Mouse (Mus musculus): Measurements from ENCODE around the gene Slc41a1. TPM values are rescaled to one million over a fixed set of nuclear protein-coding genes. Genes with fewer than 3 reads are reported as not detected.

Gene Slc41a1
- polyA plus RNA-seq, 1 experiment from 2014 or later: 11.2 TPM

DNA sequence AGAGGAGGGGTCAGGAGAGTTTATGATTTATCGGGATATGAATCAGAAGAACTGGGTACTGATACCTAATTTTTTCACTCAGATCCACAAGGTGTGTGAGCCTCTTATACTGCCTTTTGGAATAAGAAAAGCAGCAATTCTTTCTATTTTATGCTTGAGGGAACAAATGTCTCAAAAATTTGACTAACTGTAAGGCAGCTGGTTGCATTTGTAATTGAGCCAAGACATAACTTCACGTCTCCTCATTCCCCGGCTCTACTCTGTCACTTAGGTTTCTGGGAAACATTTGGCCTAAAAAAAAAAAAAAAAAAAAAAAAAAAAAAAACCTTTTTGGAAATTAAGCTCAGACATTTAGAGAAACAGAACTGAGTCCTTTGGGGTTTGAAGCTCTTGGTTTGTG is 59.3 kb downstream of the Slc41a1 start:
- H3K4me2 ChIP-seq (replicated peaks; ENCODE audit: low read depth, low read length): no peak overlapping the region
- no peak for ATAC-seq (ENCODE audit: low FRiP score, low TSS enrichment)
- H3K27me3 ChIP-seq (ENCODE audit: control insufficient read depth, insufficient read depth, low read length): no peaks in the 10 kb centered on the region
- WGBS: 63% methylated on average over 3 of the region's 3 CpGs
- H3K9ac ChIP-seq (ENCODE audit: low read depth, low read length): no peak overlapping the region
- no peaks in the 10 kb centered on the region for H3K36me3 ChIP-seq (ENCODE audit: control insufficient read depth, insufficient read depth, low read length)
- H3K27ac ChIP-seq (ENCODE audit: low read depth, low read length): no peak overlapping the region
- H3K4me1 ChIP-seq (ENCODE audit: control insufficient read depth, insufficient read depth, low read length): no peaks in the 10 kb centered on the region
- H3K9me3 ChIP-seq (ENCODE audit: control insufficient read depth, low read length): no peaks in the 10 kb centered on the region
- no peak overlapping the region for H3K4me3 ChIP-seq (ENCODE audit: low read length)

- H3K4me2 ChIP-seq (replicated peaks; ENCODE audit: low read depth, low read length): no peak overlapping the region
- no peak for ATAC-seq (ENCODE audit: low FRiP score, low TSS enrichment)
- WGBS: 50% methylated on average over 6 of the region's 6 CpGs
- no peak overlapping the region for H3K27ac ChIP-seq (ENCODE audit: low read depth, low read length)
- H3K4me3 ChIP-seq (ENCODE audit: low read length): no peak overlapping the region
- H3K9me3 ChIP-seq (ENCODE audit: control insufficient read depth, low read length): no peaks in the 10 kb centered on the region
- no peaks in the 10 kb centered on the region for H3K27me3 ChIP-seq (ENCODE audit: control insufficient read depth, insufficient read depth, low read length)
- no peaks in the 10 kb centered on the region for H3K36me3 ChIP-seq (ENCODE audit: control insufficient read depth, insufficient read depth, low read length)
- no peak overlapping the region for H3K9ac ChIP-seq (ENCODE audit: low read depth, low read length)
- no peaks in the 10 kb centered on the region for H3K4me1 ChIP-seq (ENCODE audit: control insufficient read depth, insufficient read depth, low read length)
These were observed 62.9 kb downstream of the Slc41a1 start for GRCm38 (mm10) chr1:131890043-131890658.

GRCm38 (mm10) chr1:131891436-131891835 is 64.1 kb downstream of the Slc41a1 start:
- no peak for ATAC-seq (ENCODE audit: low FRiP score, low TSS enrichment)
- no peaks in the 10 kb centered on the region for H3K36me3 ChIP-seq (ENCODE audit: control insufficient read depth, insufficient read depth, low read length)

More at GRCm38 (mm10) chr1:131891436-131891835, 64.1 kb downstream of the Slc41a1 start:
- H3K27me3 ChIP-seq (ENCODE audit: control insufficient read depth, insufficient read depth, low read length): no peaks in the 10 kb centered on the region
- no peaks in the 10 kb centered on the region for H3K4me1 ChIP-seq (ENCODE audit: control insufficient read depth, insufficient read depth, low read length)
- WGBS: 84% methylated on average over 4 of the region's 4 CpGs
- no peak overlapping the region for H3K9ac ChIP-seq (ENCODE audit: low read depth, low read length)
- H3K9me3 ChIP-seq (ENCODE audit: control insufficient read depth, low read length): no peaks in the 10 kb centered on the region
- no peak overlapping the region for H3K4me3 ChIP-seq (ENCODE audit: low read length)
- H3K27ac ChIP-seq (ENCODE audit: low read depth, low read length): no peak overlapping the region
- H3K4me2 ChIP-seq (replicated peaks; ENCODE audit: low read depth, low read length): no peak overlapping the region

Other genes starting within 250 kb of the Slc41a1 start
- gene Avpr1b, start 228.3 kb upstream of the Slc41a1 start, polyA plus RNA-seq (2014; fragmentation: Nextera tagmentation; extraction: Ambion mirVana): not detected in 2 replicates
- gene Ctse, start 189.2 kb upstream of the Slc41a1 start, polyA plus RNA-seq (2014; fragmentation: Nextera tagmentation; extraction: Ambion mirVana): 5.9 and 9.9 TPM in 2 replicates
- 1.4 and 2.1 TPM in 2 replicates for gene Rab7b, start 138.8 kb upstream of the Slc41a1 start, polyA plus RNA-seq (2014; fragmentation: Nextera tagmentation; extraction: Ambion mirVana)
- gene Slc26a9, start 83.5 kb upstream of the Slc41a1 start, polyA plus RNA-seq (2014; fragmentation: Nextera tagmentation; extraction: Ambion mirVana): 0.33 and 0.62 TPM in 2 replicates
- gene Pm20d1, start 30.1 kb upstream of the Slc41a1 start, polyA plus RNA-seq (2014; fragmentation: Nextera tagmentation; extraction: Ambion mirVana): 1.1 and 2.1 TPM in 2 replicates
- gene Rab29, start 39.7 kb downstream of the Slc41a1 start, polyA plus RNA-seq (2014; fragmentation: Nextera tagmentation; extraction: Ambion mirVana): 15.4 and 17.2 TPM in 2 replicates
- 67.3 and 95.9 TPM in 2 replicates for gene Nucks1, start 83.0 kb downstream of the Slc41a1 start, polyA plus RNA-seq (2014; fragmentation: Nextera tagmentation; extraction: Ambion mirVana)
- 5.1 and 7.3 TPM in 2 replicates for gene Slc45a3, start 135.5 kb downstream of the Slc41a1 start, polyA plus RNA-seq (2014; fragmentation: Nextera tagmentation; extraction: Ambion mirVana)
- gene Elk4, start 180.1 kb downstream of the Slc41a1 start, polyA plus RNA-seq (2014; fragmentation: Nextera tagmentation; extraction: Ambion mirVana): 35.4 and 37.3 TPM in 2 replicates
- 5.4 and 19.7 TPM in 2 replicates for gene Mfsd4a, start 240.6 kb downstream of the Slc41a1 start, polyA plus RNA-seq (2014; fragmentation: Nextera tagmentation; extraction: Ambion mirVana)